Mouse (Mus musculus) layer of hippocampus, postnatal 36 days (tissue): ENCODE measurements around the gene Vmn1r165. TPM values are rescaled to one million over a fixed set of nuclear protein-coding genes. Genes with fewer than 3 reads are reported as not detected.
"Not testable (repeated sequence)": the region's sequence is repeated elsewhere in the genome, so short reads cannot be mapped to it uniquely, and the experiment has no call there.

Experiments
- DNase-seq, 2 experiments: peaks; one replicate each; pipeline ENCODE4 v3.0.0; 2022
- total RNA-seq, 2 experiments: library from RNA; stranded (reverse); gene quantifications; 2 replicates each; pipeline ENCODE4 v1.2.3; 2021

The Vmn1r165 gene
- total RNA-seq = not detected

DNA sequence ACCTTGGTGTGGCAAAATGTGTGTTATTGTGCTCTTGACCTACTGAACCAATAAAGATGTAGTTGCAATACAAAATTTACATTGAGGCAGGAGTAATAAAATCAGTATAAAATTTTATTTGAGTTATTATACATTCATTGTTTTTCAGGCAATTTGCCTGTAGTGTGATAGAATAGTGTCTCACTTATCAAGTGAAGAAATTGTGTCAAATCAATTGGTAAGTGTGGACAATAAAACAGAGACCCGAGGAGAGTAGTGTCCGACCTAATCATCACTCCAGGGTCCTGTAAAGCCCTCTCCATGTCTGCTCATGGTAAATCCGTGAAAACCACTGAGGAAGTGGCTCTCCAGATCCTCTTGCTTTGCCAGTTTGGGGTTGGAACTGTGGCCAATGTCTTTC lies at the start of gene Vmn1r165:
Vmn1r165 (plus strand) TSS at position 301 of the 400 bp plus-strand sequence.
- DNase-seq = not testable (repeated sequence)

DNA sequence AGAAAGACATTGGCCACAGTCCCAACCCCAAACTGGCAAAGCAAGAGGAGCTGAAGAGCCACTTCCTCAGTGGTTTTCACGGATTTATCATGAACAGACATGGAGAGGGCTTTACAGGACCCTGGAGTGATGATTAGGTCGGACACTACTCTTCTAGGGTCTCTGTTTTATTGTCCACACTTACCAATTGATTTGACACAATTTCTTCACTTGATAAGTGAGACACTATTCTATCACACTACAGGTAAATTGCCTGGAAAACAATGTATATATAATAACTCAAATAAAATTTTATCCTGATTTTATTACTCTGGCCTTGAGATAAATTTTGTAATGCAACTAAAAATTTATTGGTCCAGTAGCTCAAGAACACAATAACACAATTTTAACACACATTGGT lies 34.5 kb downstream of the Vmn1r165 start, which contains the start of gene Vmn1r166:
Vmn1r166 (minus strand) TSS at position 101 of the 400 bp plus-strand sequence.
- DNase-seq = not testable (repeated sequence)

Other genes with a start within 250 kb of the Vmn1r165 start
- not detected for gene Gm4214, start 232.7 kb upstream of the Vmn1r165 start, total RNA-seq
- gene Gm4216, start 197.4 kb upstream of the Vmn1r165 start, total RNA-seq = not detected
- gene Vmn1r163, start 161.8 kb upstream of the Vmn1r165 start, total RNA-seq = not detected
- not detected for gene Gm8720, start 149.9 kb upstream of the Vmn1r165 start, total RNA-seq
- gene Gm10662, start 72.9 kb upstream of the Vmn1r165 start, total RNA-seq = not detected
- not detected for gene Vmn1r166, start 34.4 kb downstream of the Vmn1r165 start, total RNA-seq
- not detected for gene Gm6902, start 61.6 kb downstream of the Vmn1r165 start, total RNA-seq
- not detected for gene Nlrp4e, start 83.9 kb downstream of the Vmn1r165 start, total RNA-seq
- under 1 TPM in 1 of 2 experiments, not detected in 1; 0.22 TPM for gene Nlrp5, start 168.6 kb downstream of the Vmn1r165 start, total RNA-seq